Mouse (Mus musculus): ENCODE results near the gene Pik3r1. TPM values are rescaled to one million over a fixed set of nuclear protein-coding genes. Genes with fewer than 3 reads are reported as not detected.

Gene Pik3r1
- polyA plus RNA-seq, 1 experiment from 2014 or later: 25.5 TPM

GRCm38 (mm10) chr13:101728300-101728699, 39.7 kb downstream of the Pik3r1 start:
- ATAC-seq (ENCODE audit: insufficient read depth, low FRiP score, low TSS enrichment): no peak
- 74% methylated on average over 3 of the region's 3 CpGs for WGBS

GRCm38 (mm10) chr13:101727837-101728236, 40.2 kb downstream of the Pik3r1 start:
- 66% methylated on average over 5 of the region's 5 CpGs for WGBS
- no peaks in the 10 kb centered on the region for H3K36me3 ChIP-seq (ENCODE audit: control insufficient read depth, insufficient read depth, low read length)
- ATAC-seq (ENCODE audit: insufficient read depth, low FRiP score, low TSS enrichment) (no peak), DNase-seq (ENCODE audit: low spot score) (no peak)
- no peaks in the 10 kb centered on the region for H3K27me3 ChIP-seq (ENCODE audit: control insufficient read depth, insufficient read depth, low read length)
- H3K9ac ChIP-seq (ENCODE audit: low read length): no peak overlapping the region
- no peak overlapping the region for H3K4me3 ChIP-seq (ENCODE audit: low read depth, low read length)
- peaks cover 11% of the 10 kb centered on the region; the same call in 1 of the 2 replicates for H3K4me1 ChIP-seq (ENCODE audit: control insufficient read depth, insufficient read depth, low read length)
- no peak overlapping the region for H3K4me2 ChIP-seq (ENCODE audit: low read depth)
- H3K9me3 ChIP-seq (ENCODE audit: control insufficient read depth, low read length): no peaks in the 10 kb centered on the region
- no peak overlapping the region for H3K27ac ChIP-seq (ENCODE audit: low read depth, low read length)

More at GRCm38 (mm10) chr13:101728300-101728699, 39.7 kb downstream of the Pik3r1 start:
- Histone ChIP-seq H3K4me2 (ENCODE audit: low read depth) (no peak overlapping the region), H3K4me3 (ENCODE audit: low read depth, low read length) (no peak overlapping the region), H3K27me3 (ENCODE audit: control insufficient read depth, insufficient read depth, low read length) (no peaks in the 10 kb centered on the region), H3K9me3 (ENCODE audit: control insufficient read depth, low read length) (no peaks in the 10 kb centered on the region), H3K27ac (ENCODE audit: low read depth, low read length) (no peak overlapping the region), H3K36me3 (ENCODE audit: control insufficient read depth, insufficient read depth, low read length) (no peaks in the 10 kb centered on the region), H3K4me1 (ENCODE audit: control insufficient read depth, insufficient read depth, low read length) (peaks cover 11% of the 10 kb centered on the region; the same call in 1 of the 2 replicates), H3K9ac (ENCODE audit: low read length) (no peak overlapping the region)
- no peak for DNase-seq (ENCODE audit: low spot score)

- Histone ChIP-seq H3K4me3 (ENCODE audit: low read depth, low read length) (no peak overlapping the region), H3K4me2 (ENCODE audit: low read depth) (no peak overlapping the region), H3K36me3 (ENCODE audit: control insufficient read depth, insufficient read depth, low read length) (no peaks in the 10 kb centered on the region), H3K9me3 (ENCODE audit: control insufficient read depth, low read length) (no peaks in the 10 kb centered on the region), H3K4me1 (ENCODE audit: control insufficient read depth, insufficient read depth, low read length) (peaks cover 11% of the 10 kb centered on the region; the same call in 1 of the 2 replicates), H3K27ac (ENCODE audit: low read depth, low read length) (no peak overlapping the region), H3K27me3 (ENCODE audit: control insufficient read depth, insufficient read depth, low read length) (no peaks in the 10 kb centered on the region), H3K9ac (ENCODE audit: low read length) (no peak overlapping the region)
- no peak for ATAC-seq (ENCODE audit: insufficient read depth, low FRiP score, low TSS enrichment)
- 89% methylated on average over 3 of the region's 3 CpGs for WGBS
- no peak for DNase-seq (ENCODE audit: low spot score)
Measured at GRCm38 (mm10) chr13:101726922-101727321, 41.1 kb downstream of the Pik3r1 start.

GRCm38 (mm10) chr13:101721901-101722595, 46.0 kb downstream of the Pik3r1 start:
- Histone ChIP-seq H3K9ac (ENCODE audit: low read length) (no peak overlapping the region), H3K27ac (ENCODE audit: low read depth, low read length) (no peak overlapping the region), H3K36me3 (ENCODE audit: control insufficient read depth, insufficient read depth, low read length) (no peaks in the 10 kb centered on the region), H3K4me2 (ENCODE audit: low read depth) (no peak overlapping the region), H3K4me1 (ENCODE audit: control insufficient read depth, insufficient read depth, low read length) (no peaks in the 10 kb centered on the region), H3K4me3 (ENCODE audit: low read depth, low read length) (no peak overlapping the region), H3K9me3 (ENCODE audit: control insufficient read depth, low read length) (no peaks in the 10 kb centered on the region), H3K27me3 (ENCODE audit: control insufficient read depth, insufficient read depth, low read length) (no peaks in the 10 kb centered on the region)
- no peak for ATAC-seq (ENCODE audit: insufficient read depth, low FRiP score, low TSS enrichment)
- no peak for DNase-seq (ENCODE audit: low spot score)
- 89% methylated on average over 9 of the region's 9 CpGs for WGBS

GRCm38 (mm10) chr13:101721154-101721553, 46.9 kb downstream of the Pik3r1 start:
- no peak for ATAC-seq (ENCODE audit: insufficient read depth, low FRiP score, low TSS enrichment)

GRCm38 (mm10) chr13:101719312-101719870, 48.6 kb downstream of the Pik3r1 start:
- Histone ChIP-seq H3K9me3 (ENCODE audit: control insufficient read depth, low read length) (no peaks in the 10 kb centered on the region), H3K36me3 (ENCODE audit: control insufficient read depth, insufficient read depth, low read length) (no peaks in the 10 kb centered on the region), H3K27me3 (ENCODE audit: control insufficient read depth, insufficient read depth, low read length) (no peaks in the 10 kb centered on the region), H3K27ac (ENCODE audit: low read depth, low read length) (no peak overlapping the region), H3K4me3 (ENCODE audit: low read depth, low read length) (no peak overlapping the region), H3K9ac (ENCODE audit: low read length) (no peak overlapping the region), H3K4me1 (ENCODE audit: control insufficient read depth, insufficient read depth, low read length) (no peaks in the 10 kb centered on the region), H3K4me2 (ENCODE audit: low read depth) (peak overlapping the region; percentile 29)
- peak; percentile 60 for ATAC-seq (ENCODE audit: insufficient read depth, low FRiP score, low TSS enrichment)
- 5% methylated on average over 11 of the region's 11 CpGs for WGBS
- peak; percentile 86 for DNase-seq (ENCODE audit: low spot score)

More at GRCm38 (mm10) chr13:101721154-101721553, 46.9 kb downstream of the Pik3r1 start:
- Histone ChIP-seq H3K4me3 (ENCODE audit: low read depth, low read length) (no peak overlapping the region), H3K4me1 (ENCODE audit: control insufficient read depth, insufficient read depth, low read length) (no peaks in the 10 kb centered on the region), H3K27ac (ENCODE audit: low read depth, low read length) (no peak overlapping the region), H3K9ac (ENCODE audit: low read length) (no peak overlapping the region), H3K27me3 (ENCODE audit: control insufficient read depth, insufficient read depth, low read length) (no peaks in the 10 kb centered on the region), H3K36me3 (ENCODE audit: control insufficient read depth, insufficient read depth, low read length) (no peaks in the 10 kb centered on the region), H3K4me2 (ENCODE audit: low read depth) (no peak overlapping the region), H3K9me3 (ENCODE audit: control insufficient read depth, low read length) (no peaks in the 10 kb centered on the region)
- no peak for DNase-seq (ENCODE audit: low spot score)
- 90% methylated on average over 1 of the region's 2 CpGs for WGBS

GRCm38 (mm10) chr13:101718744-101719143, 49.3 kb downstream of the Pik3r1 start:
- DNase-seq (ENCODE audit: low spot score) (no peak), ATAC-seq (ENCODE audit: insufficient read depth, low FRiP score, low TSS enrichment) (no peak)
- Histone ChIP-seq H3K36me3 (ENCODE audit: control insufficient read depth, insufficient read depth, low read length) (no peaks in the 10 kb centered on the region), H3K27ac (ENCODE audit: low read depth, low read length) (no peak overlapping the region), H3K4me2 (ENCODE audit: low read depth) (no peak overlapping the region), H3K4me1 (ENCODE audit: control insufficient read depth, insufficient read depth, low read length) (no peaks in the 10 kb centered on the region), H3K9me3 (ENCODE audit: control insufficient read depth, low read length) (no peaks in the 10 kb centered on the region), H3K9ac (ENCODE audit: low read length) (no peak overlapping the region), H3K4me3 (ENCODE audit: low read depth, low read length) (no peak overlapping the region), H3K27me3 (ENCODE audit: control insufficient read depth, insufficient read depth, low read length) (no peaks in the 10 kb centered on the region)
- 48% methylated on average over 7 of the region's 7 CpGs for WGBS

GRCm38 (mm10) chr13:101717836-101718235, 50.2 kb downstream of the Pik3r1 start:
- no peak for ATAC-seq (ENCODE audit: insufficient read depth, low FRiP score, low TSS enrichment)
- Histone ChIP-seq H3K36me3 (ENCODE audit: control insufficient read depth, insufficient read depth, low read length) (no peaks in the 10 kb centered on the region), H3K9ac (ENCODE audit: low read length) (no peak overlapping the region), H3K9me3 (ENCODE audit: control insufficient read depth, low read length) (no peaks in the 10 kb centered on the region), H3K27ac (ENCODE audit: low read depth, low read length) (no peak overlapping the region), H3K4me2 (ENCODE audit: low read depth) (no peak overlapping the region), H3K4me3 (ENCODE audit: low read depth, low read length) (no peak overlapping the region), H3K27me3 (ENCODE audit: control insufficient read depth, insufficient read depth, low read length) (no peaks in the 10 kb centered on the region), H3K4me1 (ENCODE audit: control insufficient read depth, insufficient read depth, low read length) (no peaks in the 10 kb centered on the region)
- 87% methylated on average over 6 of the region's 6 CpGs for WGBS
- no peak for DNase-seq (ENCODE audit: low spot score)
